Mouse (Mus musculus) heart, postnatal 0 days (tissue): ENCODE data around the gene Arhgef40.
A peak's percentile ranks its signal among the peaks of the same experiment; 100 is the strongest.

ENCODE experiments used
- CTCF ChIP-seq: IDR thresholded peaks from 2 replicates; pipeline ENCODE4 v1.5.1; 2016; ENCODE audit warnings: antibody characterized with exemption, control low read depth, low read depth
- EP300 ChIP-seq: IDR thresholded peaks from 2 replicates; pipeline ENCODE4 v1.6.1; 2016; ENCODE audit warnings: antibody characterized with exemption, low read depth

- TF ChIP-seq CTCF (peak; percentile 72), EP300 (no peak; the same call in 1 of the 2 replicates)
These were observed 38.4 kb downstream of the Arhgef40 start for GRCm38 (mm10) chr14:52022709-52023459.
